In genomic region chr4:109442649-109443048, GRCm38 (mm10) we compare ENCODE assay signal across 13 mouse cellular contexts. TPM values are rescaled to one million over a fixed set of nuclear protein-coding genes. Genes with fewer than 3 reads are reported as not detected.
DNase-seq lines count a peak whose midpoint lies in the region; ATAC-seq lines count a peak whose summit lies in the region.
"Had no signal": no experiment of that assay in that cellular context is flagged by ENCODE, and none has a peak within 500 bp of the region (broad histone marks: within the 10 kb centered on the region; RNA-seq: fewer than 3 reads in every experiment).

No protein-coding gene starts in this region.

- no peak overlapping the region for H3K4me2 ChIP-seq in liver, embryonic 11.5 days
- peak overlapping the region; percentile 48 for H3K4me2 ChIP-seq in liver, embryonic 13.5 days

- ATAC-seq in frontal cortex, adult (ENCODE audit: low TSS enrichment): peak; percentile 81
- ATAC-seq in liver, embryonic 11.5 days (replicated peaks; ENCODE audit: low FRiP score): no peak
- 0 out of 2 replicates have a peak, but pooled peaks have one; percentile 10 for ATAC-seq in liver, embryonic 13.5 days (ENCODE audit: low read depth)
- ATAC-seq: forebrain, postnatal 0 days had no signal

- 75% methylated on average over 4 of the region's 4 CpGs for WGBS in liver, embryonic 11.5 days
- 58% methylated on average over 4 of the region's 4 CpGs for WGBS in liver, embryonic 13.5 days (ENCODE audit: insufficient replicate concordance)

- H3K4me1 ChIP-seq in liver, embryonic 11.5 days (replicated peaks; ENCODE audit: control insufficient read depth, insufficient read depth, low read length): peaks cover 65% of the 10 kb centered on the region
- H3K4me1 ChIP-seq in liver, embryonic 13.5 days (replicated peaks): peaks cover 99% of the 10 kb centered on the region

- DNase-seq in frontal cortex, postnatal 14 days (ENCODE audit: low spot score in 2 of 2): no peak
- peak; percentile 66 for DNase-seq in liver
- no peak for DNase-seq in liver, embryonic 11.5 days (ENCODE audit: low spot score)
- DNase-seq in cerebellum, adult 18-20 months: peak; percentile 76 to 85
- DNase-seq in liver, embryonic 13.5 days: peak; percentile 40
- no peak for DNase-seq in ovary, adult 18-20 months (ENCODE audit: low spot score)
- no peak for DNase-seq in natural killer cell, adult 2 months (ENCODE audit: low spot score in 2 of 2)
- DNase-seq: forebrain, postnatal 0 days; heart, adult 18-20 months; heart, postnatal 4 days; kidney, postnatal 10 days; lung, adult 18-20 months had no signal

- no peaks in the 10 kb centered on the region for H3K9me3 ChIP-seq in liver, embryonic 11.5 days (ENCODE audit: control insufficient read depth, low read length)
- no peaks in the 10 kb centered on the region for H3K9me3 ChIP-seq in liver, embryonic 13.5 days (replicated peaks)

- no peaks in the 10 kb centered on the region for H3K27me3 ChIP-seq in liver, embryonic 11.5 days (replicated peaks; ENCODE audit: control insufficient read depth, insufficient read depth, low read length)
- no peaks in the 10 kb centered on the region for H3K27me3 ChIP-seq in liver, embryonic 13.5 days

- H3K9ac ChIP-seq in liver, embryonic 11.5 days (ENCODE audit: low read depth, low read length): no peak overlapping the region
- peak overlapping the region; percentile 68 for H3K9ac ChIP-seq in liver, embryonic 13.5 days
- H3K9ac ChIP-seq: forebrain, postnatal 0 days had no signal

- no peaks in the 10 kb centered on the region for H3K36me3 ChIP-seq in liver, embryonic 11.5 days (ENCODE audit: control insufficient read depth, insufficient read depth, low read length)
- peaks cover 53% of the 10 kb centered on the region for H3K36me3 ChIP-seq in liver, embryonic 13.5 days

- no peak overlapping the region for H3K4me3 ChIP-seq in liver, embryonic 11.5 days (ENCODE audit: low read depth, low read length)
- 0 out of 2 replicates have a peak overlapping the region, but pooled peaks have one; percentile 12 for H3K4me3 ChIP-seq in liver, embryonic 13.5 days (replicated peaks)

- H3K27ac ChIP-seq in liver, embryonic 11.5 days (ENCODE audit: low read depth, low read length): no peak overlapping the region
- H3K27ac ChIP-seq in liver, embryonic 13.5 days: peak overlapping the region; percentile 98

RNA-seq across cellular contexts. Expression of gene Ttc39a, which starts 36.2 kb away (rescaled TPM):
- 10.9 and 12.0 TPM in 2 replicates for polyA plus RNA-seq in liver, embryonic 11.5 days (2014; fragmentation: Nextera tagmentation; extraction: Ambion mirVana)
- 14.2 and 14.7 TPM in 2 replicates for polyA plus RNA-seq in liver, embryonic 13.5 days (2015; fragmentation: Nextera tagmentation; extraction: Ambion mirVana)

RNA-seq across cellular contexts. Expression of gene Rnf11, which starts 41.9 kb away (rescaled TPM):
- 25.0 and 25.2 TPM in 2 replicates for polyA plus RNA-seq in liver, embryonic 11.5 days (2014; fragmentation: Nextera tagmentation; extraction: Ambion mirVana)
- polyA plus RNA-seq in liver, embryonic 13.5 days (2015; fragmentation: Nextera tagmentation; extraction: Ambion mirVana): 30.5 and 31.1 TPM in 2 replicates

Comparison
In these comparisons a context has a peak if more than half of its experiments do, and no peak if none do; other contexts are left out.
1. DNase-seq: peak in liver (single experiment), cerebellum, adult 18-20 months (2 of 2) and liver, embryonic 13.5 days (single experiment); none in frontal cortex, postnatal 14 days (0 of 2), liver, embryonic 11.5 days (single experiment), ovary, adult 18-20 months (single experiment) and natural killer cell, adult 2 months (0 of 2).